In genomic region chr12:28590428-28590827, GRCm38 (mm10) we compare ENCODE assay signal across 15 mouse cellular contexts. TPM values are rescaled to one million over a fixed set of nuclear protein-coding genes. Genes with fewer than 3 reads are reported as not detected.
DNase-seq lines count a peak whose midpoint lies in the region; ATAC-seq lines count a peak whose summit lies in the region.
"Had no signal": no experiment of that assay in that cellular context is flagged by ENCODE, and none has a peak within 500 bp of the region (broad histone marks: within the 10 kb centered on the region; RNA-seq: fewer than 3 reads in every experiment).

No protein-coding gene starts in this region.

- ATAC-seq in megakaryocyte progenitor cell, adult 5-6 weeks (replicated peaks; ENCODE audit: poor library complexity) = no peak

- DNase-seq in cerebellum, adult 11-12 months = peak; percentile 29
- no peak for DNase-seq in cerebellum, postnatal 4 days (ENCODE audit: low spot score in 2 of 2)
- DNase-seq in kidney, postnatal 10 days = peak; percentile 23
- no peak for DNase-seq in kidney, adult 11 months
- peak; percentile 47 for DNase-seq in retina, postnatal 1 day
- no peak for DNase-seq in retina, embryonic 14.5 days (ENCODE audit: low spot score)
- no peak for DNase-seq in thymus, postnatal 4 days
- DNase-seq: adrenal gland, postnatal 25 days; gastrocnemius, postnatal 14 days; lung, postnatal 10 days; right cerebral cortex, postnatal 25 days; thymus, adult 2 months had no signal

RNA-seq across cellular contexts. Expression of gene Allc, which starts 8.1 kb away (rescaled TPM):
- total RNA-seq in megakaryocyte progenitor cell, adult 5-6 weeks (2015) = not detected in 2 replicates
- total RNA-seq in megakaryocyte progenitor cell, adult 5-6 weeks (2017) = not detected in 2 replicates
- total RNA-seq: adrenal gland, postnatal 25 days; gastrocnemius, postnatal 14 days; heart, adult 8-10 months; heart, postnatal 25 days had no signal

RNA-seq across cellular contexts. Expression of gene Colec11, which starts 32.7 kb away (rescaled TPM):
- total RNA-seq in megakaryocyte progenitor cell, adult 5-6 weeks (2015) = not detected in 2 replicates
- 0.17 and 0.95 TPM in 2 replicates for total RNA-seq in megakaryocyte progenitor cell, adult 5-6 weeks (2017)

RNA-seq across cellular contexts. Expression of gene Dcdc2c, which starts 38.2 kb away (rescaled TPM):
- total RNA-seq in megakaryocyte progenitor cell, adult 5-6 weeks (2015) = not detected in 2 replicates
- 0.37 and 0.61 TPM in 2 replicates for total RNA-seq in megakaryocyte progenitor cell, adult 5-6 weeks (2017)
- total RNA-seq: heart, adult 8-10 months; heart, postnatal 25 days had no signal

RNA-seq across cellular contexts. Expression of gene Rps7, which starts 45.3 kb away (rescaled TPM):
- total RNA-seq in megakaryocyte progenitor cell, adult 5-6 weeks (2015) = 2,571 and 2,731 TPM in 2 replicates
- 4,806 and 4,883 TPM in 2 replicates for total RNA-seq in megakaryocyte progenitor cell, adult 5-6 weeks (2017)

RNA-seq across cellular contexts. Expression of gene Rnaseh1, which starts 59.0 kb away (rescaled TPM):
- total RNA-seq in megakaryocyte progenitor cell, adult 5-6 weeks (2015) = 29.7 and 29.9 TPM in 2 replicates
- 25.7 and 31.9 TPM in 2 replicates for total RNA-seq in megakaryocyte progenitor cell, adult 5-6 weeks (2017)

Comparison
In these comparisons a context has a peak if more than half of its experiments do, and no peak if none do; other contexts are left out.
1. DNase-seq: peak in cerebellum, adult 11-12 months (single experiment), kidney, postnatal 10 days (single experiment) and retina, postnatal 1 day (single experiment); none in cerebellum, postnatal 4 days (0 of 2), kidney, adult 11 months (single experiment), retina, embryonic 14.5 days (single experiment) and thymus, postnatal 4 days (single experiment).